Mouse (Mus musculus): ENCODE data around the gene Kyat1. TPM values are rescaled to one million over a fixed set of nuclear protein-coding genes. Genes with fewer than 3 reads are reported as not detected.

Gene Kyat1
- total RNA-seq (2021), result 10 to 100 TPM; 27.4 to 27.9 TPM
- long read RNA-seq, experiment 1, transcript Kyat1-201 (13 exons, 1,876 nt), result major isoform, 10 of 37 reads
- long read RNA-seq, experiment 1, transcript Kyat1-206 (14 exons, 2,026 nt), result minor isoform, 9 of 37 reads
- long read RNA-seq, experiment 1, partial matches to known transcripts, result 11 of 37 reads
- long read RNA-seq, experiment 1, other reads (novel, unspliced or antisense), result 7 of 37 reads
- long read RNA-seq, experiment 2, transcript Kyat1-201 (13 exons, 1,876 nt), result major isoform, 12 of 24 reads
- long read RNA-seq, experiment 2, partial matches to known transcripts, result 0 of 24 reads
- long read RNA-seq, experiment 2, other reads (novel, unspliced or antisense), result 7 of 24 reads

DNA sequence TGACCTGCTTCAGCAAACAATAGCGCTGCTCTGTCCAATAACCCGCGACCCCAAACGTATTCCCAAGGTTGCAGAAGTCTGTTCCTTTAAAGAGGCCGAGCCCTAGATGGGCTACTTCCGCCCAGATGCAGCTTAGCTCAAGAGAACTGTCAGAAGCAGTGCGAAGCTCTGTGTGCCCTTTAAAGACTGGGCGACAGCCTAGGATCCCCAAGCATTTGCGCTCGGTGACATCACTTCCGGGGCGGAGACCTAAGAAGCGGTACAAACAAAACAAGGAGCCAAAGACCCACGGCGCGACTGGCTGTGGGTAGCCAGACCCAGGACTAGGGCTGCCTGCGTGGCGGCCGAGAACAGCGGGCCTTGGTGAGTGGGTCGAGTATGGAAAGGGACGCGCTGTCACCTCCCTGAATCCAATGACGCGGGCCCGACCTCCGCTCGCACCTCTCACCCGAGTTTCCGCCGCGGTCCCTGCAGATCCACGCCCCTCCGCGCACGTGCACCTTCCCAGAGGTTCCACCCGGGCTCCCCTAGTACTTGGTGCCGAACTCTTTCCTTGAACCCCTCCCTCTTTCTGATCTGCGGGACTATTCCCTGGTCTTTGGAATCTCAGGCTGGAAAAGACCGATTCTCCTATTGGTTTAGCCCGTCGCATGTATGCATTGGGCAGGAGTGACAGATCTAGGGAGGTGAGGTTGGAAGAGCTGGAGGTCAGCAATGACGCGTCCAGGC lies at the start of gene Kyat1:
Kyat1 (minus strand) TSS at position 219 of the 729 bp plus-strand sequence.
- peak; percentile 95 for DNase-seq

DNA sequence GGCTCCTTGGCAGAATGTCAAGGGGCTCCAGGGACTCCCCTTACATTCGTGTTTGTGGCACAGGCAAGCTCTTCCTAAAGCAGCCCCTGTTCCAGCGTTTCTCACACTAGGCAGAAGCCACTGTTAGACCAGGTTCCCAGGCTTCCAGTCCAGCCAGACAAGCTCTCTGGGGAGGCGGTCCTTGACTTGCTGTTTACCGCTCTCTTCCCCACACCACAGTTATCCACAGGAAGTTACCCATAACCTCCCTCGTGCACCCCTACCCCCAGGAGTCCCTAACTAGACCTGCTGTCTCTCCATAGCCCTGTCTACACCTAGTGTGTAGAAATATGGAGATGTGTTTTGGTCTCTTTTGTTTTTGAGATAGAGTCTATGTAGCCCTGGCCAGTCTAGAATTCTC lies 48.2 kb upstream of the Kyat1 start:
- no peak for DNase-seq

DNA sequence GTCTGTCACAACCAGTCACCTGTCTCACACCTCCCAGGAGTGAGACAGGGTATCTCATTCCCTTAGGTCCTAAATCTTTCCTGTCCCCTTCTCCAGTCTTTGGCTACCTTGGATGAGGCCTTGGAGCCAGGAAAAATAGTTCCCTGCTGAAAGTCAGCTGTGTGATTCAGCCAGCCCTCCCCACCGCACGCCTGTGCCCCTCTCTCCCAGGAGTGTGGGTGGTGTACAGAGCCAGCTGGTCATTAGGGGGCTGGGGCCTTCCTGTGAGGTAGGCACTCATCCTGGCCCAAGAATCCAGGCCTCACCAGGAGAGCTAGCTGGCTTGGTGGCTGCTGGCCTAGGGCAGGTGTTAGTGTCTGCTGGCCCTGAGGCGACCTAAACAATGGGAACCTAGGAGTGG lies 46.9 kb upstream of the Kyat1 start:
- DNase-seq, result peak; percentile 53

DNA sequence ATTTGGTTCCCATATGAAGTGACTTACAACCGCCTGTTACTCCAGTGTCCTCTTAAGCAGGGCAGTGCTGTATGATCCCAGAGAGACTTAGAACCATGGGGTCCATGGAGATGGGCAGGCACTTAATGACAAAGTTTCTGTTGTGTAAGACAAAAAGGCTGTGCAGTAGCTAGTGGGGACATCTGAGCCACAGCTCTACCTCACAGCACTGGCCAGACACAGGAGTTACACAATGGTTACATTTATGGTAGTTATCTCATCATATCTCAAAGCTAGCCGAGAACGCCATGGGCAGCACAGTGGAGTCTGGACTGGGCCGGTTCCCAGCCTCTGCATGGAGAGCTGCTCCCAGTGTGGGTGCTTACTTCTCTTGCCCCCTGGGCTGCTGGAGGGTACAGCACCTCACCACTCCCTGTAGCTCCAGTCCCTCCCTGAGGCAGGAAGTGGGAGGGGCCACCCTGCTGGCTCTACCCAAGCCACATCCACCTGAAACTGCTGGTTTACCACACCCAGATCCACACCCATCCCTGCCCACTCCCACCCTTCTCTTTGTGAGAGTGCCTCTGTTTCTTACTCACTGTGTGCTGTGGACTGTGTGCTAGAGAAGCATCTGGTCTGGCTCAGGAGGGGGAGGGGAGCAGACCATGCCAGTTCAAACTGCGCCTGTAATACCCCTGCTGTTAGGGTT lies 45.9 kb upstream of the Kyat1 start:
- no peak for DNase-seq

DNA sequence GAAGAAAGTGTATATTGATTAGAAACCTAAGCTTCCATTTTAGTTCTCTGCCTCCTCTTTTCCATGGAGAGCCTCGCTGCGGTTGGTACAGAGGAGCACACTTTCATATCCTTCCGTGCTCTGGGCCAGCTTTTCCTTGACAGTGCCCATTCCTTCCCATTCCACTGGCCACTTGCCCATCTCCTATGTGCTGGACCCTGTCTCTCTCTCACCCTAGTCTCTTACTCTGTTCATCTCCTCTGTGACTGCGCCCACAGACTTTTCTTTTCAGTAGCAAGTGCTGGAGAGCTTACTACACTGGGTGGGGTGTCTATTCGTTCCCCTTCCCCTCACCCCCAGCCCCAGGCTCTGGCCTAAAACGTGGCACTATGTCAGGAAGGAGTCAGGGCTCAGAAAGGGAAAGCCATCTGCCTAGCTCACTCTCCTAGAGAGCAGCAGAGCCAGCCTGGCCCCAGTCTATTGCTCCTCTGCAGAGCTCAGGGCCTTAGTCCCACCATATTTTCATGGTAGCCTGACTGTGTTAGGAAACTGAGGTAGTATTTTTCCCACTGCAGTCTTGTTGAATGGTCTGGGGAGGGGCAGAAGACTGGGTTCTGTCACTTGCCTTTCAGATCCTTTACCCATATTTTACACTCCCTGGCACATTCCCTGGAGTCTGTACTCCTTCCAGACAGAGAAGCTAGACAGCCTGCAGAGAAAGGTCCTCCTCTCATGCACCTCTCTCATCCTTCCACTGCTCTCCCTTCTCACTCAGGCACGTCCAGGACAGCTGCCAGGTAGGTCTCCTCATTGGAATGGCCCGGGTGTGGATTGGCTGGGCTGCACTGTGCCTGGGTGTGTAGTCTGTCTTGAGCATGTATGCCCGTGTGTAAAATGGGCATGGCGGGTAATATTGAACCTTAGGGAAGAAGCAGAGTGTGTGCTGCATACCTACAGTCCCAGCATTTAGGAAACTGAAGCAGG lies 44.8 kb upstream of the Kyat1 start:
- no peak for DNase-seq

DNA sequence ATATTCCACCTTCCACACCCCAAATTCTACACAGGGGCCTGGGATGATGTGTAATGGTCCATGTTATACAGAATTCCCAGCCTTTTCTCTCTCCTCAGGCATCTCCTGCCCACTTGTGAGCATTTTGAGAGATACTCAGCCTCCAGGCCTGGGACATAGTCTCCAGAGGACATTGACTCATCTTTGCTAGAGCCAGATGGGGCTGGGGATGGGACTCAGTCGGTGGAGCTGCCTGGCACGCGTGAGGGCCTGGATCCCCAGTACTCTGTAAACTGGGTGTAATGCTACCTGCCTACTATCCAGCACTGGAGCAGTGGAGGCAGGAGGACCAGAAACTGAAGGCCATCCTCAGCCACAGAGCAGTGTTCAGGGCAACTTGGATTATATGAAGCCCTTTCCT lies 43.5 kb upstream of the Kyat1 start:
- DNase-seq, result no peak

DNA sequence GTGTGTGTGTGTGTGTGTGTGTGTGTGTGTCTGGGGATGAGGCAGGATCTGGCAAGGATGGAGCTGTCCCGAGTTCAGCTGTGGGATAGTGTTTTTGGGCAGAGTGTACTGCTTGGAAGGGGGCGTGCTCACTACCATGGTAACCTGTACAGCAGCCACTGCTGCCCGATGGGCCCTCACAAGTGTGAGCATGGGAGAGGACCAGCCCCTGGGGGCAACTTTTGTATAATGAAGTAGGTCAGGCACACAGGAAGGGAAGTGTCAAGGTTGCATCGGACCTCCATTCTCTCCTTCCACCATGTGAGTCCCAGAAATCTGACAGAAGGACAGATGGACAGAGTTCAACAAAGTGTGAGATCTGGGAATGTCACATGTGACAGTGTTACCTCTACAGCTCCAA lies 42.0 kb upstream of the Kyat1 start:
- no peak for DNase-seq

DNA sequence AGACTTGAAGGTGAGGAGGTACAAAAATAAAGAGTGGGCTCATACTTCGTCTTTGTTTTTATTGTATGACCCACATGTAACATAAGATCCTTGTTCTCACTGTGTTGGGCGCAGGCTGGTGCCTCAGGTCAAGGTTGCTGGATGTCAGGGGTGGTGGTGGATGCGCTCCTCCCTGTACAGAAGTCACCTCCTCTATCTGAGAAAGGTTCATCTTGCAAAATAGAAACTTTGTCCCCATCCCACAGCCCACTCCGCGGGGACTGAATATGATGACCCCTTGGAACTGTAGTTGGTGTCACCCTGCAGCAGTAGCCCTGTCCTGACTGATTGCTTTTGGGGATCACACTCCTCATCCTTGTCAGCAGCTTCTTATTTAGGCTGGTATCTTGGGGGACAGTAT lies 41.4 kb upstream of the Kyat1 start:
- DNase-seq, result no peak

DNA sequence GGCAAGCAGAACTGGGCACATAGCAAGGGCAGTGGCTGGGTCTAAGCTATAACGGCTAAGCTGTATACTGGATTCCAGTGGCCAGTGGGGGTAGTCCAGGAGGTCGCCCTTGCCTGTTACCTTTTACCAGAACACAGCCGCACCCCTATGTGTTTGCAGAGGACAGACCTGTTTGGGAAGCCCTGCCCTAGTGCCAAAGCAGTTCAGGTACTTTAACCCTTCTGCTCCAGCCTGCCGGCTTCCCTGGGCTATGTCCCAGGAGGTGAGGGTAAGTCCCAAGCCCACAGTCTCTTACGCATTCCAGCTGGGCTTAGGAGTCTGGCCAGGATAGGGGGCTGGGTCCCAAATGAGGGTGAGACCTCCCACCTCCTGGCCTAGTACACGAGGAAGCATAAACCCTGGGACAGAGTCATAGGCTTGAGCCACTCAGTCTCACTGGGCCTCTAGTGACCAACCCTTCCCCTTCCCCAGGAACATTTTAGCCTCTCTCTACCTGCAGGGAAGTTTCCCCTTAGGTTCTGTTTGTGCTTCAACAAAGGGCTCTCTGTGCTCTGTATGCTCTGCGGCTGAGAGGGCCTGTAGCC lies 39.0 kb upstream of the Kyat1 start:
- no peak for DNase-seq

DNA sequence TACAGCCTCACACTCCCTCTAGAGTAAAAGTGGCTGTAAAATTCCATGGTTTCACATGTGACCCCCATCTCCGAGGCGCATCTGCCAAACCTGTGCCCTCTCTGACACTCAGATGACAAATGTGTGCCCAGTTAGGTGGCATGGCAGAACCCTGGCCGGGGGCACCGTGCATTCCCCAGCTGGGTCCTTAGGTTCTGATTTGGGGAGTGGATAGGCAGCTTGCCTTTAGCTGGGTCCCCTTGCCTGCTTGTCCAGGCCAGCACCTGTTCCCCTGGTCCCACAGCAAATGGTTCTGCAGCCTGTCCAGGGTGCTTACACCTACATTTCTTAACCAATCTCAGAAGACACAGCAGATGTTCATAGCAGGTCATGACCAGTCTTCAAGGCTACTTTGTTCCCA lies 37.7 kb upstream of the Kyat1 start:
- no peak for DNase-seq

DNA sequence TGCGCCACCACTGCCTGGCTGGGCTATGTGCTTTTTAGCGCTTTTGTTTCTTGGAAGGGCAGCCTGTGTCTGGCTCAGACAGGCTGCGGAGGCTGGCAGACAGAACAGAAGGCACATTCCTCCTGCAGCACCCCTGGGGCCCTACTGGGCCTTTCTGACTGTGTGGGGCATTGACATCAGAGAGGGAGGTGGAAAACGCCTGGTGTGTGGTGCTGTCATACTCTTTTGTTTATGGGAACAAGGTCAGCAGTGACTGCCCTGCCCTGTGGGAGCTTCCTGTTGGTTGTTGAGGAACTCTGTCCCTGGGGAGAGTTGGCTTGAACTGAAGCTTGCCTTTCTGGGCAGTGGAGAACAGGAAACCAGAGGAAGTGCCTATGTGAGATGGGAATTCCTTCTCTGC lies 36.9 kb upstream of the Kyat1 start:
- peak; percentile 83 for DNase-seq

DNA sequence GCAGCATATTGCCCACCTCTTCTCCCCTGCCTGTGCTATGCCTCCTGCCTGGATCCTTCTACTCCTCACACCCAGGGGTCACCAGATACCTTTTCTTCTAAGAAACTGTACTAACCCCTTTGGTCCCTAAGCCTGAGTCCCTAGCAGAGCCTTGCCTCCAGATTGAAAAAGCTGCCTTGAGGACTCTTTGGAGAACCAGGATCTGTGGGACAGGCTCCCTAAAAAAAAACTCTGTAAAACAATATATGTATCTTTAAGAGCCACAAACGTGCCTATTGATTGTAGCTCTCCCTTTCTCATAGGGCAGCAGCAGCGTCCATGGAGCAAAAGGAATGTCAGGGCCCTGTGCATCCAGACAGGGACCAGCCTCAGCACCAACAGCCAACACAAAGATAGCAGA lies 34.6 kb upstream of the Kyat1 start, which contains the start of gene Gm28035:
Gm28035 (plus strand) TSS at position 301 of the 400 bp plus-strand sequence.
- DNase-seq, result no peak

DNA sequence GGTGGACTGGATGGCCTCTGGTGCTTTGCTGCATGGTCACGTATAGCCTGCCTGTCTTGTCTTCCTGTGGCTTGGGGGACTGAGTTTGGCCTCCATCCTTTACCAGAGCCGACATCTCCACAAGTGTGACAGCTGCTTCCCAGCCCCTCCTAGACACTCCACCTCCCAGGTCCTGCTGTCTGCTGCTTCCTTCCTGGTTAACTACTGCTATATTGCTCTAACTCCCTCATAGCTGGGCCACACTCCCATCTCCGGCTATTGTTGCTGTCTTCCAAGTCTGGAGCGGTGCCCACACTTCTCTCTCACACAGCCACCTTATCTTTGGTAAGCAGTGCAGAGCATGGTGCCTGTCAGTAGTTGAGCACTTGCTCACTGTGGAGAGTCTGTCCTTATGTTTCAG lies 34.1 kb upstream of the Kyat1 start:
- DNase-seq, result peak; percentile 54

DNA sequence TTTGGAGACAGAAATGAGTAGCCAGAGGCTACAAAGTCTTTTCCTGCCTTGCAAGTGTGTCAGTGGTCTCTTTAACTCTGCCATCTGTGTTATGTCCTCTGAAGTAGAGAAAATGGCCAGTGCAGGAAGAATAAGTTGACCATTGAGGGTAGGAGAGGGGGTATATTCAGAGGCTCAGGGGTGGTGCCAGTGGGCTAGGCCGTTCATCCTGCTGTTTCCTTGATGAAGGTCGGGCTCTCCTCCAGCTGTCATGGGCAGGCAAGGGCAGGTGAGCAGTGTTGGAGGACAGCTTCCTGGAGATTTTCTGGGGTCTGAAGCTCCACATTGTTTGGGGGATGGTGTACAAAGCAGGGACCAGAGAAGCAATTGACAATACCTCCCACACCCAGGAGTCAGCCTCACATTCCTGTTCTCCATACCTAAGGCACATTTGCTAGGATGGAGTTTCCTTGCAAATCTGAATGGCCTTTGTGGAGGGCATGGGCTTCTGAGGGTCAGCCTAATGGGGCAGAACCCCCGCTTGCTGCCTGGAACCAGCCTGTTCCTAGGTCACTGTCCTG lies 33.3 kb upstream of the Kyat1 start:
- DNase-seq, result no peak

DNA sequence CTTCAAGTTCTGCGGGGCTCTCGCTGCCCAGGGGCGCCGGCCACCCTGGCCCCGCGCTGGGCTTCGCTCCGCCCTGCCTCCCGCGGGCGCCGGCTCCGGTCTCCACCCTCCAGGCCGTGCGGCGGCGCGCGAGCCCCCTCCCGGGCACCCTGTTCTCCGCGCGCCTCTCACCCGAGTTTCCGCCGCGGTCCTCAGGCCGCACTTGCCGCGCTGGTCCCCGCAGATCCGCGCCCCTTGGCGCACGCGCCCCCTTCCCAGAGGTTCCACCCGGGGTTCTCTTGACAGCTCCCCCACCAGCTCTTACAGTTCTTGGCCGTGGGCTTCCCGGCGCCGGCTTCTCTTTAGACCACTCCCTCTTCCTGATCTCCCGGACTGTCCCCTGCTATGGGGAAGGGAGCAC lies 32.2 kb upstream of the Kyat1 start:
- peak; percentile 82 for DNase-seq

DNA sequence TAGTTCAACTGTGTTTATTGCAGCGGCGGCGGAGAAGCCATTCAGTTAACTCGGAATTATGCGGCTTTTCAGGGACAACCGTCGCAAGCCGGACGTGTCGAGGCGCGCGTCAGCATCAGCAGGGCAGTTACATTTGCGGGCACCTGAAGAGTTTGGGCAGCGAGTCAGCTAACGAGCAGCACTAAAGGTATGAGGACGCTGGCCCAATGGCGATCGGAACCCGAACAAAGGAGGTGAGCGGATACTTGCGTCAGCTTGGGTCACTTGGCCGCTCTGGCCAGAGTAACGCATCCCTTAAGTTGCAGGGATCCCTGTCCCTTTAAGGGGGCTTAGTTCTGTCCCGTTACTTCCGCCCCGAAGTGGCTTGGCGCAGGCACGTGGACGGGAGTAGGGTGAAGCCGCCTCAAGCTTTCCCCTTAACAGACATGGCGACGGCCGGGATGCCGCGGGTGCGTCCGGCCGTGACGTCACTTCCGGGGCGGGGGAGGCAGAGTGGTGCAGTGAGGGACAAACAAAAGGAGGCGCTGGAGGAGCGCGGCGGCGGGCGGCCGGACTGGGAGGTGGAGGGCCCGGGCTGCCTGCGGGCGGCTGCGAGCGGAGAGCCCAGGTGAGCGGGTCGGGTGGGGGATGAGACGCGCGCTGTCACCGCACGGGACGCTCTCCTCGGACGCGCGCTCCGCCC lies 31.7 kb upstream of the Kyat1 start, which contains the start of gene Lrrc8a:
Lrrc8a (plus strand) TSS at position 517 of the 682 bp plus-strand sequence.
- peak; percentile 100 for DNase-seq

DNA sequence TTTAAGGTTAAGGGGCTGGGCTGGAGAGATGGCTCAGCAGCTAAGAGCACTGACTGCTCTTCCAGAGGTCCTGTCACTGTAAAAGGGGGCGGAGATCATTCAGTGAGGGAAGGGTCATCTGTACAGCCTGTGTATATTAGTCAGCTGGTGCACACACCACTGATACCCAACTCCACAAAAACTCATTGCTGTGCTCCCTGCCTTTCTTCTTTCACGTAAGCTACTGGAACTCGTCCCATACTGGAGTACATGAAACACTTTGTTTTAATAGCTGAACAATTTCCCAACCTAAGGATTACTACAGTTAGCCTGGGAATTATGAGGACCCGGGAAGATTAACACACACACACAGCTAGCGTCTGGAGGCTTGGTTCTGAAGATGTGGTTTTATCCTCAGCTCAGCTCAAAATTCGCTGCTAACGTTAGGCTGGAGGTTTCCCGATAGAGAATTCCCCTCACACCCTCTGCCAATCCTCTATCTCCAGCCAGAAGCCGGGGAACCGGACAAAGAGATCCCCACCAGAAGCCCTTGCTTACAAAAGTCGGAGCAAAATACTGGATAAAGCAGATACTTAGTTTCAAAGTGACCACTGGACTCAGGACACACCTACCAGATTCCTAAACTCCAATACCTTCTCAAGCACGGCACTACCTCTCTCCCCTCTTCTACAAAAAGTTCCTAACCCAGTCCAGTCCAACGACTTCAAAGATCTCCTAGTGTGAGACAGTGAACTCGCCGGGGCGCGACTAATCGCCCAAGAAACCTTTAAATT lies 31.0 kb upstream of the Kyat1 start:
- DNase-seq, result no peak

DNA sequence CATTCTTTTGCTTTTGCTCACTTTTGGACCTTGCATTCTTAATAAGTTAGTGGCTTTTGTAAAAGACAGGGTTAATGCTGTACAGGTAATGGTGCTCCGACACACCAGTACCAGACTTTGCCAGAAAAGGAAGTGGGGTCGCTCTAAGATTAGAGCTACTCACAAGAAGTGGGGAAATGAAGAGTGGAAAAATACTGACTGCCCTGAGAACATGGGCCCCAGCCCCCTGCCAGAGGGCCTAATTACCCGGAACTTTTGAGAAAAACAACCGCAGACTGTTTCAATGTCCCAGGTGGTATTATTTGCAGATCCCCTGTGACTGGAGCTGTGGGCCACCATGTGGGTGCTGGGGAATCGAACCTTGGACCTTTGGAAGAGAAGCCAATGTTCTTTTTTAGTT lies 29.9 kb upstream of the Kyat1 start:
- no peak for DNase-seq

DNA sequence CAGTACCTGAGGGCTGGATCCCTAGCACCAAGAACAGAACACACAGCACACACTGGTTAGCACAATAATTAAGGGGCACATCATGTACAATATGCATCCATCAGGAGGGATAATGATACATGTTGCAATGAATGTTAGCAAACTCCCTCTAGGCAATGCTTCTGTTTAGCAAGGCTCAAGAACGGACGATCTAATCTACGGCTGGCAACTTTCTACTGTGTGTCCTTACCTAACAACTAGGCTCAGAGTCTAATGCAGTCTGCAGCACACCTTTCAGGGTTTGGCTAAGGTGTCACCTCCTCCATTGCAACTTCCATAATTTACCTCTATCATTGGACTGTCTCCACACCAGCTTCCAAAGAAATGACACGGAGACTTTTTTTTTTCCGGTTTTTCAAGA lies 10.6 kb upstream of the Kyat1 start:
- DNase-seq, result no peak

DNA sequence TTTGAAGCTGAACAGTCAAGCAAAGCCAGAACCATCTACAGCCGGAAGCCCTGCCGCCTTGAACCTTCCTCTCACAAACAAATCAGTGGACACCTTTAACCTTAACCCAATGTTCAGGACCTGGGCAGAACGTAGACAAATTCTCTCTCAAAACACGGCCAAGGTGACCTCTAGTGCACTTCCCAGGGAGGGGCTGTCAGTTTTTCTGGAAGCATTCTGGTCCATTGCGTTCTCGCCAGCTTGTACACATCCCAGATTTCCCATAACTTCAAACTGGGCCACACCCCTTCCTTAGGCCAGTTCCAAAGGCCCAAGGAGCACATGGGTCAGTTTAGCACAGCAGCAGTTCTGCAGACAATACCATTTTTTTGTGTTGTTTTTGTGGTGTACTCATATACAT lies 9.8 kb upstream of the Kyat1 start:
- DNase-seq, result no peak

Measured in adrenal gland, postnatal 10 days (tissue).